Mouse (Mus musculus) G1E (cell line): ENCODE measurements at regions not wholly inside any gene's neighbourhood (a gene's known extent, or its start where the extent isn't known, plus 50 kb on each side); places are given as distances from the start of the nearest gene placed in this dataset.

Experiments used
- ATAC-seq: 2 replicates; pipeline ENCODE4 v1.8.0; 2016; ENCODE audit warnings: mild to moderate bottlenecking; ENCODE audit not compliant: insufficient number of reproducible peaks, poor library complexity, low FRiP score, severe bottlenecking; ENCODE audit errors: extremely low read depth
- DNase-seq: peaks from one replicate; pipeline ENCODE4 v3.0.0; 2012; ENCODE audit warnings: low spot score
- H3K27me3 ChIP-seq: 2 replicates; pipeline ENCODE4 v1.6.1; 2012; ENCODE audit warnings: mild to moderate bottlenecking, low read length, inconsistent platforms; ENCODE audit not compliant: insufficient read depth
- H3K36me3 ChIP-seq: replicated peaks from 2 replicates; pipeline ENCODE3; 2012; ENCODE audit warnings: mild to moderate bottlenecking, inconsistent platforms
- H3K4me1 ChIP-seq: 2 replicates; pipeline ENCODE4 v1.6.1; 2012; ENCODE audit warnings: low read depth, low read length, inconsistent platforms, mixed read lengths; ENCODE audit not compliant: insufficient read depth
- H3K4me3 ChIP-seq: 2 replicates; pipeline ENCODE4 v1.5.1; 2012; ENCODE audit warnings: low read depth, mild to moderate bottlenecking, inconsistent platforms, low read length, moderate library complexity, mixed read lengths
- H3K9me3 ChIP-seq: replicated peaks from 2 replicates; pipeline ENCODE4 v1.6.1; 2012; ENCODE audit warnings: inconsistent platforms
- CTCF ChIP-seq: IDR thresholded peaks from 2 replicates; pipeline ENCODE4 v1.5.1; 2012; ENCODE audit warnings: low read depth, low read length, inconsistent platforms, mixed read lengths
- GATA1 ChIP-seq: IDR thresholded peaks from 2 replicates; pipeline ENCODE4 v1.6.1; 2012; ENCODE audit warnings: borderline replicate concordance, low read length, inconsistent platforms, mixed read lengths
- GATA2 ChIP-seq: IDR thresholded peaks from 2 replicates; pipeline ENCODE4 v1.6.1; 2012; ENCODE audit warnings: low read depth, low read length, inconsistent platforms, borderline replicate concordance
- POLR2AphosphoS5 ChIP-seq: IDR thresholded peaks from 2 replicates; pipeline ENCODE4 v1.6.1; 2012; ENCODE audit warnings: low read depth, low read length, inconsistent platforms; ENCODE audit not compliant: insufficient replicate concordance
- TAL1 ChIP-seq: conservative IDR thresholded peaks from 2 replicates; pipeline ENCODE4 v1.6.1; 2012; ENCODE audit warnings: low read depth, low read length, inconsistent platforms, mixed read lengths

- no peaks in the 10 kb centered on the region for H3K27me3 ChIP-seq
- DNase-seq (no peak), ATAC-seq (no peak)
- peaks cover 21% of the 10 kb centered on the region for H3K9me3 ChIP-seq
- TF ChIP-seq POLR2AphosphoS5: no peak
- TF ChIP-seq TAL1: no peak
- no peak for TF ChIP-seq GATA1
- no peak for TF ChIP-seq GATA2
- TF ChIP-seq CTCF: no peak
- no peak overlapping the region for H3K4me3 ChIP-seq
- no peaks in the 10 kb centered on the region for H3K4me1 ChIP-seq
- no peaks in the 10 kb centered on the region for H3K36me3 ChIP-seq
Measured at GRCm38 (mm10) chr6:112091125-112091763, 182.3 kb upstream of the Lmcd1 start.

GRCm38 (mm10) chr6:112093300-112093699, 180.3 kb upstream of the Lmcd1 start:
- Histone ChIP-seq H3K4me3 (no peak overlapping the region), H3K4me1 (no peaks in the 10 kb centered on the region), H3K36me3 (no peaks in the 10 kb centered on the region), H3K9me3 (peaks cover 17% of the 10 kb centered on the region), H3K27me3 (no peaks in the 10 kb centered on the region)
- DNase-seq (no peak), ATAC-seq (no peak)
- no peak for TF ChIP-seq GATA2
- no peak for TF ChIP-seq TAL1
- TF ChIP-seq GATA1: no peak
- no peak for TF ChIP-seq POLR2AphosphoS5
- no peak for TF ChIP-seq CTCF

DNA sequence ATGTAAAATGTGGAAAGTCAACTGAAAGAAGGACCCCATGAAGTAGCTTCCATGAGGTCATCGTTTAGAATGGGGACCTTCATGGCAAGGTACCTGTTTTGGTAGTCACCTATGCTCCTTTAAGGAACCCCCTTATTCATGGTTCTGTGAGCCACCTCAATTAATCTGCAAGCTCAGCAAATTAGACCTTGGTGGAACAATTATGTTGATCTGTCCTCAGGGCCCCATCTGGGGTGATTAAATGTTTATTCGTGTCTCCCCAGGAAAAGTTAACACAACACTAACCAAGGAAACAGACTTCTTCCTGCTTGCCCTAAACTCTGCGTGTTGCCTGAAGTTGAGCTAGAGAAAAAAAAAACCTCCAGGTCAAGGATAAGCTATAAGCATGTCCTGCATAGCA, 175.9 kb upstream of the Lmcd1 start:
- DNase-seq: no peak
- TF ChIP-seq GATA2: no peak
- TF ChIP-seq TAL1: no peak
- TF ChIP-seq GATA1: no peak
- TF ChIP-seq POLR2AphosphoS5: no peak
- no peak for TF ChIP-seq CTCF
- H3K27me3 ChIP-seq: no peaks in the 10 kb centered on the region
- no peaks in the 10 kb centered on the region for H3K36me3 ChIP-seq
- peaks cover 16% of the 10 kb centered on the region for H3K9me3 ChIP-seq
- no peak for ATAC-seq
- no peaks in the 10 kb centered on the region for H3K4me1 ChIP-seq
- H3K4me3 ChIP-seq: no peak overlapping the region

DNA sequence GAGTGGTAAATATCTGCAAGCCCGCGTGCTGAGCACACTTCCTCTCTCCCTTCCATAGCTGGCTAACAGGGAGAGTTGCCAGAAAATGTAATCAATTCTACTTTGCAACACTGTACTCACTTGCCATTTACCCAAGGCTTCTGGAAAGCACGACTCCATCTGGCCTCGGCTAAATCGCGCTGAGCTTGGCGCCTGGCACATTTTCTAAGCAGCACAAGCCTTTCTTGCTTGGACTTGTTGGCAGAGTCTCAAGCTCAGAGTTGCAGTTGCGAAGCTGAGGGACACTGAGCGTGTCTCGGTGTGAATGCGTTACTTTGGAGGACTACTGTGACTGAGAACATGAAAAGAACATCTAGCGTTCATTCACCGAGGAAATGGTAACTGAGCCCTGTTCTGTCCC, 164.9 kb upstream of the Lmcd1 start:
- no peak overlapping the region for H3K4me3 ChIP-seq
- H3K36me3 ChIP-seq: no peaks in the 10 kb centered on the region
- no peak for DNase-seq
- no peak for ATAC-seq
- H3K27me3 ChIP-seq: no peaks in the 10 kb centered on the region
- H3K9me3 ChIP-seq: peaks cover 26% of the 10 kb centered on the region
- TF ChIP-seq GATA1 (no peak), TAL1 (no peak), CTCF (no peak), GATA2 (no peak), POLR2AphosphoS5 (no peak)
- H3K4me1 ChIP-seq: no peaks in the 10 kb centered on the region

- no peaks in the 10 kb centered on the region for H3K36me3 ChIP-seq
- DNase-seq (no peak), ATAC-seq (no peak)
- TF ChIP-seq TAL1 (no peak), POLR2AphosphoS5 (no peak), CTCF (no peak), GATA1 (no peak), GATA2 (no peak)
- H3K4me1 ChIP-seq: no peaks in the 10 kb centered on the region
- H3K27me3 ChIP-seq: no peaks in the 10 kb centered on the region
- H3K4me3 ChIP-seq: no peak overlapping the region
- peaks cover 11% of the 10 kb centered on the region for H3K9me3 ChIP-seq
Measured at GRCm38 (mm10) chr6:112119180-112119579, 154.4 kb upstream of the Lmcd1 start.

GRCm38 (mm10) chr6:112133522-112133921, 140.0 kb upstream of the Lmcd1 start:
- peaks cover 8% of the 10 kb centered on the region; the same call in 1 of the 2 replicates for H3K9me3 ChIP-seq
- TF ChIP-seq GATA2: no peak
- no peak for TF ChIP-seq POLR2AphosphoS5
- no peak for TF ChIP-seq GATA1
- no peak for TF ChIP-seq TAL1
- no peak for TF ChIP-seq CTCF
- H3K36me3 ChIP-seq: no peaks in the 10 kb centered on the region
- no peak for ATAC-seq
- no peak for DNase-seq
- H3K4me3 ChIP-seq: no peak overlapping the region
- no peaks in the 10 kb centered on the region for H3K27me3 ChIP-seq
- H3K4me1 ChIP-seq: no peaks in the 10 kb centered on the region
